Mouse (Mus musculus) cerebral cortex, adult 2 months (tissue): Measurements from ENCODE around the gene Gm10577.

Source experiments
- WGBS: fragments of 180-500 bp; shearing (Covaris S2); methylation state at CpG from one replicate; pipeline ENCODE4 v1.1.7; 2018; 5-methylcytosine and 5-hydroxymethylcytosine counted together

The Gm10577 gene

GRCm38 (mm10) chr4:100994442-100995255, 25.8 kb downstream of the Gm10577 start:
- WGBS = 90% methylated on average over 18 of the region's 18 CpGs

GRCm38 (mm10) chr4:100992086-100992485, 28.4 kb downstream of the Gm10577 start:
- WGBS = 94% methylated on average over 6 of the region's 6 CpGs

GRCm38 (mm10) chr4:100990996-100991395, 29.5 kb downstream of the Gm10577 start:
- 59% methylated on average over 4 of the region's 4 CpGs for WGBS

- 77% methylated on average over 8 of the region's 8 CpGs for WGBS
Measured at GRCm38 (mm10) chr4:100988231-100988799, 32.2 kb downstream of the Gm10577 start.

- 86% methylated on average over 1 of the region's 1 CpGs for WGBS
Measured at GRCm38 (mm10) chr4:100987187-100987586, 33.3 kb downstream of the Gm10577 start.

- 91% methylated on average over 7 of the region's 7 CpGs for WGBS
Measured at GRCm38 (mm10) chr4:100977522-100977921, 43.0 kb downstream of the Gm10577 start.

- 68% methylated on average over 14 of the region's 14 CpGs for WGBS
Measured at GRCm38 (mm10) chr4:100974455-100975035, 46.0 kb downstream of the Gm10577 start.

- WGBS = 59% methylated on average over 16 of the region's 16 CpGs
Measured at GRCm38 (mm10) chr4:100973641-100974454, 46.6 kb downstream of the Gm10577 start.
